Mouse (Mus musculus) frontal cortex, postnatal 14 days (tissue): ENCODE data around the gene Kcnj12.

ENCODE experiments used
- DNase-seq, 2 experiments: peaks; one replicate each; pipeline ENCODE4 v3.0.0; 2022; ENCODE audit warnings: low spot score in 2 of 2

The Kcnj12 gene

GRCm38 (mm10) chr11:61109707-61110106 lies 87.3 kb downstream of the Kcnj12 start:
- no peak for DNase-seq

- DNase-seq: no peak
These were observed 87.7 kb downstream of the Kcnj12 start for GRCm38 (mm10) chr11:61110113-61110512.

GRCm38 (mm10) chr11:61110928-61111327 lies 88.6 kb downstream of the Kcnj12 start:
- DNase-seq: no peak

GRCm38 (mm10) chr11:61111472-61111871 lies 89.1 kb downstream of the Kcnj12 start:
- no peak for DNase-seq

GRCm38 (mm10) chr11:61112323-61112995 lies 90.1 kb downstream of the Kcnj12 start:
- DNase-seq: no peak

- no peak for DNase-seq
These were observed 93.9 kb downstream of the Kcnj12 start for GRCm38 (mm10) chr11:61116226-61116625.

GRCm38 (mm10) chr11:61119996-61120583 lies 97.7 kb downstream of the Kcnj12 start:
- DNase-seq: no peak
